Mouse (Mus musculus) liver, adult 2 months (tissue): Measurements from ENCODE around the gene Col6a5.

Source experiments
- CTCF ChIP-seq: fragments of 200-500 bp; IDR thresholded peaks from 2 replicates; pipeline ENCODE4 v1.5.1; 2011; ENCODE audit warnings: low read depth, low read length, control low read depth
- POLR2A ChIP-seq: fragments of 200-500 bp; IDR thresholded peaks from 2 replicates; pipeline ENCODE4 v1.6.1; 2011; ENCODE audit warnings: low read length, control low read depth; ENCODE audit not compliant: insufficient read depth; ENCODE audit errors: extremely low read depth

DNA sequence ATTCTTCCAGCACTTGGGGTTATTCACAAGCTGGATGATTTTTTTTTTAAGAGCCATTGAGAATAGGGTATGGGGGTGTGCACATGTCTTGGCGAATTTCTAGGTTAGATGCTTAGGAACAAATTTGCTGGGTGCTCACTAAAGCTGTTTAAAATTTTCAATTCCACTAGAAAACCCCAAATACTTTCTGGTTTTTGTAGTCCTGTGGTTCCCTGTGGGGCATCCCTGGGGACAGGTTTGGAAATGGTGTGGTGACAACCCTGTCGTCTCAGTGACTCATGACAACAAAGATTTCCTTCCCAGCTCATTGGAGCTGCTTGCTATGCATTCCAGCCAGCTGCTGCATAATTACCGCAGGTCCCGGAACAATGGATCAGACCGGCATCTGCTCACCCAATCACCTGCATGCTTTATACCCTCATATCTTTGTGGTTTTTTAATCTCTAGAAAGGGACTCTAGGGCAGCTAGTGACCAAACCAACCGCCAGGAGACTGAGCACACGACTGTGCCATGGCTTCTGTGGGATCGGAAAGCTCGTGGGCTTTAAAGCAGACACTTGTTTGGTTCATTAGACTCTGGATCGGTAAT lies 24.6 kb upstream of the Col6a5 start:
- TF ChIP-seq POLR2A (no peak), CTCF (no peak)
